Mouse (Mus musculus): Measurements from ENCODE around the gene Tmem11. TPM values are rescaled to one million over a fixed set of nuclear protein-coding genes. Genes with fewer than 3 reads are reported as not detected.

Tmem11 gene
- polyA plus RNA-seq, 3 experiments from 2014 or later: 22.8 to 30.3 (median 28.2) TPM

DNA sequence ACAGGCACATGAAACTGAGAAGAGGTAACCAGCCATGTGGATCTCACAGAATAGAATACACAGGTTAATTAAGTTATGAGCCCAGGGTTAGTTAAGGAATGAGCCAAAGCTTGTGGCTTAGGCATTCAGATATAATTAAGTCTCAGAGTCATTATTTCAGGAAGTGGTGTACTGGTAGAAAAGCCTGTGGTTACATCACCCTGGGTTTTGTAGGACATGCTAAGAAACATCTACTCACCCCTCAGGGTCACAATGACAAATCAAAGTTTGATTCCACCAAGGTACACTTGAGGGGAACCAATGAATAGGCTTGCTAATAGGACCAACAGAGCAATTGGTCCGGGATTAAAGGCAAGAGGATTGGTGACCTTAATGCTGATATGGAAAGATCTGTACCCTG lies 52.4 kb downstream of the Tmem11 start:
- ATAC-seq: no peak

DNA sequence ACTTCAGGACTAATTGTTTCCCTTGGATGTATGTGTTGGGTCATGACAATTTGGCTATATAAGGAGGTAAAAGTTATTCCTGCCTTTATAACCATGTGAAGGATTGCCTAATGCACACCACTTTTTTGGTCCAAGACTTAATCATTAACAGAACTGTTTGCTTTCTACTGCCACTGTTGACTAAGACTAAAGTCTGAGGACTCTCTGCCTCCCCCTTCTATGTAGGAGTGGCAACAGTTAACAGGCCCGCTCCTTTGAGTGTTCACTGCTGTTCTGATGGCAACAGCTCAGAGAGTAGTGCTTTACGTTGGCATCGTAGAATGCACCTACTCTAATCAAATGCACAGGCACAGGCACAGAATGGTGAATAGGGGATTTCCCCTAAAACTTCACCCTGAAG lies 53.9 kb downstream of the Tmem11 start:
- no peak for ATAC-seq

DNA sequence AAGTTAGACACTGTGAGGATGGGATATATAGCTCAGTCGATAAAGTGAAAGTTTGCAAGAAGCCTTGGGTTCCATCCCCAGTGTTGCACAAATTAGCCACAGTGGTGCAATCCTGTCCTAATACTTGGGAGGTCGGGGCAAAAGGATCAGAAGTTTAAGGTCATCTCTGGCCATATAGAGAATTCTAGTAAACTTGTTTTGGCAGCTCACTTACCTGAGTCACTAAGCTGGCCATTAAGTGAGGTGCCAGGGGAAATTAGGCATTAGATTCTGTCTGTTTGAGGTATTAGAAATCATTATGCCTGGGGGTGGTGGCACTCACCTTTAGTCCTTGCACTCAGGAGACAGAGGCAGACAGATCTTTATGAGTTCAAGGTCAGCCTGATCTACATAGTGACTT lies 55.3 kb downstream of the Tmem11 start:
- no peak for ATAC-seq

DNA sequence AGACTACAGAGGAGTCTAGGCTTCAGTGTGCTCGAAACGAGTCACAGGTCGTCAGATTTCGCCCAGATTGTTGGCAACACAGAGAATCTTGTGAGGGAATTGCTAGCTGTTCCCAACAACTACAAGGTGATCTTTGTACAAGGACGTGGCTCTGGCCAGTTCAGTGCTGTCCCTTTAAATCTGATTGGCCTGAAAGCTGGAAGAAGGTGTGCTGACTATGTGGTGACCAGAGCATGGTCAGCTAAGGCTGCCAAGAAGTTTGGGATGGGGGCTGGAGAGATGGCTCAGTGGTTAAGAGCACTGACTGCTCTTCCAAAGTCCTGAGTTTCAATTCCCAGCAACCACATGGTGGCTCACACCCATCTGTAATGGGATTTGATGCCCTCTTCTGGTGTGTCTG lies 62.7 kb downstream of the Tmem11 start:
- ATAC-seq: no peak

Other genes starting within 250 kb of the Tmem11 start
- gene Llgl1, start 179.5 kb downstream of the Tmem11 start, polyA plus RNA-seq (2017; shearing (Covaris generic)): 10 to 100 TPM in 1 of 3 experiments, 1 to 10 TPM in 2; 6.6 to 10.3 (median 9.9) TPM
- gene Flii, start 152.0 kb downstream of the Tmem11 start, polyA plus RNA-seq (2017; shearing (Covaris generic)): 10 to 100 TPM; 77.5 to 90.2 (median 77.9) TPM
- 10 to 100 TPM in 2 of 3 experiments, 1 to 10 TPM in 1; 8.7 to 11.4 (median 10.3) TPM for gene Mief2, start 150.9 kb downstream of the Tmem11 start, polyA plus RNA-seq (2017; shearing (Covaris generic))
- gene Top3a, start 101.9 kb downstream of the Tmem11 start, polyA plus RNA-seq (2017; shearing (Covaris generic)): 10 to 100 TPM; 10.6 to 13.8 (median 12.5) TPM
- gene Smcr8, start 101.7 kb downstream of the Tmem11 start, polyA plus RNA-seq (2017; shearing (Covaris generic)): 1 to 10 TPM; 5.5 to 6.7 (median 6.3) TPM
- gene Shmt1, start 67.6 kb downstream of the Tmem11 start, polyA plus RNA-seq (2017; shearing (Covaris generic)): 10 to 100 TPM; 13.3 to 16.0 (median 15.6) TPM
- gene Dhrs7b, start 48.6 kb downstream of the Tmem11 start, polyA plus RNA-seq (2017; shearing (Covaris generic)): 10 to 100 TPM; 16.1 to 20.6 (median 19.2) TPM
- gene Natd1, start 35.5 kb upstream of the Tmem11 start, polyA plus RNA-seq (2017; shearing (Covaris generic)): 1 to 10 TPM; 5.4 to 6.7 (median 6.4) TPM
- gene Map2k3, start 52.8 kb upstream of the Tmem11 start, polyA plus RNA-seq (2017; shearing (Covaris generic)): 100 to 1,000 TPM in 1 of 3 experiments, 10 to 100 TPM in 2; 46.2 to 121 (median 54.2) TPM
- gene Kcnj12, start 143.3 kb upstream of the Tmem11 start, polyA plus RNA-seq (2017; shearing (Covaris generic)): not detected
- gene Tnfrsf13b, start 247.5 kb upstream of the Tmem11 start, polyA plus RNA-seq (2017; shearing (Covaris generic)): 10 to 100 TPM; 38.1 to 64.0 (median 57.2) TPM

All from inflammation-experienced regulatory T-cells, adult 6 months (primary cell).